Mouse (Mus musculus): Measurements from ENCODE around the gene Stab2.

GRCm38 (mm10) chr10:86810000-86810399 is 197.8 kb downstream of the Stab2 start:
- no peak for TF ChIP-seq CTCF (IDR thresholded peaks at IDR 0.05; ENCODE audit: insufficient read depth, low read depth, low read length)
- TF ChIP-seq POLR2A (IDR thresholded peaks at IDR 0.05; ENCODE audit: insufficient read depth, low read depth, low read length), result no peak

Measured in olfactory bulb, adult 2 months (tissue).